Mouse (Mus musculus): Measurements from ENCODE around the gene Prdm16. TPM values are rescaled to one million over a fixed set of nuclear protein-coding genes. Genes with fewer than 3 reads are reported as not detected.

The Prdm16 gene
- total and polyA plus RNA-seq, 3 experiments = not detected

GRCm38 (mm10) chr4:154418993-154419392 lies 217.7 kb downstream of the Prdm16 start:
- Histone ChIP-seq H3K4me1 (ENCODE audit: control insufficient read depth in 1 of 2, insufficient read depth in 2 of 2) (no peaks in the 10 kb centered on the region), H3K27me3 (replicated peaks) (no peaks in the 10 kb centered on the region), H3K27ac (ENCODE audit: insufficient read depth, low read depth) (no peak overlapping the region), H3K79me2 (replicated peaks; ENCODE audit: control insufficient read depth, extremely low read depth, insufficient read depth, poor library complexity, severe bottlenecking) (no peaks in the 10 kb centered on the region), H3K4me2 (ENCODE audit: insufficient read depth, low read depth, poor library complexity, severe bottlenecking) (no peak overlapping the region), H3K9me3 (replicated peaks; ENCODE audit: low read length) (peaks cover 83% of the 10 kb centered on the region), H3K36me3 (replicated peaks in 1 of 2; ENCODE audit: control insufficient read depth in 1 of 2, insufficient read depth in 1 of 2, low read length in 1 of 2) (no peaks in the 10 kb centered on the region), H3K9ac (ENCODE audit: insufficient read depth, low read depth) (no peak overlapping the region), H3K4me3 (replicated peaks in 1 of 3; ENCODE audit: low read depth in 2 of 3, low read length in 2 of 3, poor library complexity in 1 of 3) (no peak overlapping the region)
- DNase-seq (ENCODE audit: extremely low read depth) = no peak
- in situ Hi-C loops (cut with MboI; ENCODE audit: low pct_ligation_motif_present, low pct_unique_long_range_greater_than_20kb, low sequenced_read_pairs) (no loop called here), dilution Hi-C loops (cut with MboI; ENCODE audit: extremely low pct_ligation_motif_present, extremely low pct_unique_long_range_greater_than_20kb, low sequenced_read_pairs) (no loop called here)
- TF ChIP-seq CTCF (conservative IDR thresholded peaks at IDR 0.05 in 1 of 2, IDR thresholded peaks at IDR 0.05 in 1 of 2; ENCODE audit: low read depth in 2 of 2, low read length in 2 of 2) (peak; percentile 9 to 17; a peak in 1 of 4 replicates), GABPA (IDR thresholded peaks at IDR 0.05; ENCODE audit: insufficient replicate concordance, low read depth, low read length) (no peak)

- no peak overlapping the region for H3K4me2 ChIP-seq (ENCODE audit: insufficient read depth, low read depth, poor library complexity, severe bottlenecking)
- TF ChIP-seq UBTF (IDR thresholded peaks at IDR 0.05; ENCODE audit: low read depth, low read length) (no peak), E2F4 (IDR thresholded peaks at IDR 0.05; ENCODE audit: insufficient replicate concordance, low read depth, low read length) (no peak), EP300 (IDR thresholded peaks at IDR 0.05; ENCODE audit: low read length) (no peak), GABPA (IDR thresholded peaks at IDR 0.05; ENCODE audit: insufficient replicate concordance, low read depth, low read length) (no peak), SMC3 (IDR thresholded peaks at IDR 0.05; ENCODE audit: low read depth, low read length) (no peak), MYC (IDR thresholded peaks at IDR 0.05; ENCODE audit: low read depth, low read length) (no peak), MAZ (IDR thresholded peaks at IDR 0.05; ENCODE audit: low read depth, low read length) (no peak), ZC3H11A (IDR thresholded peaks at IDR 0.05; ENCODE audit: low read depth, low read length) (no peak), USF1 (IDR thresholded peaks at IDR 0.05; ENCODE audit: low read depth, low read length) (no peak), ZKSCAN1 (IDR thresholded peaks at IDR 0.05; ENCODE audit: borderline replicate concordance, low read depth, low read length) (no peak), POLR2A (IDR thresholded peaks at IDR 0.05; ENCODE audit: low read depth, low read length) (no peak), POLR2AphosphoS2 (IDR thresholded peaks at IDR 0.05; ENCODE audit: low read depth, low read length) (no peak), NELFE (IDR thresholded peaks at IDR 0.05; ENCODE audit: low read depth, low read length) (no peak), MXI1 (IDR thresholded peaks at IDR 0.05; ENCODE audit: low read depth, low read length) (no peak)
- H3K9me3 ChIP-seq (replicated peaks; ENCODE audit: low read length) = peaks cover 83% of the 10 kb centered on the region
- in situ Hi-C loops (cut with MboI; ENCODE audit: low pct_ligation_motif_present, low pct_unique_long_range_greater_than_20kb, low sequenced_read_pairs) (no loop called here), dilution Hi-C loops (cut with MboI; ENCODE audit: extremely low pct_ligation_motif_present, extremely low pct_unique_long_range_greater_than_20kb, low sequenced_read_pairs) (no loop called here)
- no peak for DNase-seq (ENCODE audit: extremely low read depth)
- no peaks in the 10 kb centered on the region for H3K4me1 ChIP-seq (ENCODE audit: control insufficient read depth in 1 of 2, insufficient read depth in 2 of 2)
- no peak overlapping the region for H3K27ac ChIP-seq (ENCODE audit: insufficient read depth, low read depth)
- H3K79me2 ChIP-seq (replicated peaks; ENCODE audit: control insufficient read depth, extremely low read depth, insufficient read depth, poor library complexity, severe bottlenecking) = no peaks in the 10 kb centered on the region
- no peaks in the 10 kb centered on the region for H3K27me3 ChIP-seq (replicated peaks)
- no peak overlapping the region for H3K9ac ChIP-seq (ENCODE audit: insufficient read depth, low read depth)
- H3K36me3 ChIP-seq (replicated peaks in 1 of 2; ENCODE audit: control insufficient read depth in 1 of 2, insufficient read depth in 1 of 2, low read length in 1 of 2) = no peaks in the 10 kb centered on the region
- no peak overlapping the region for H3K4me3 ChIP-seq (replicated peaks in 1 of 3; ENCODE audit: low read depth in 2 of 3, low read length in 2 of 3, poor library complexity in 1 of 3)
Measured at GRCm38 (mm10) chr4:154418327-154418744, 218.3 kb downstream of the Prdm16 start.

- no peak for TF ChIP-seq GABPA (IDR thresholded peaks at IDR 0.05; ENCODE audit: insufficient replicate concordance, low read depth, low read length)
- TF ChIP-seq TBP (conservative IDR thresholded peaks at IDR 0.05; ENCODE audit: low read depth, low read length) = no peak
- no peak for TF ChIP-seq EP300 (IDR thresholded peaks at IDR 0.05; ENCODE audit: low read length)
- no peak for TF ChIP-seq JUN (IDR thresholded peaks at IDR 0.05; ENCODE audit: insufficient read depth, low read depth, low read length)
- no peak for TF ChIP-seq RCOR1 (conservative IDR thresholded peaks at IDR 0.05; ENCODE audit: low read depth, low read length)
- no peak for TF ChIP-seq USF1 (IDR thresholded peaks at IDR 0.05; ENCODE audit: low read depth, low read length)
- TF ChIP-seq ETS1 (conservative IDR thresholded peaks at IDR 0.05; ENCODE audit: low read depth, low read length) = no peak
- TF ChIP-seq ZNF384 (IDR thresholded peaks at IDR 0.05; ENCODE audit: low read depth, low read length) = no peak
- TF ChIP-seq BHLHE40 (IDR thresholded peaks at IDR 0.05; ENCODE audit: low read depth, low read length) = no peak
- TF ChIP-seq ELF1 (IDR thresholded peaks at IDR 0.05; ENCODE audit: low read depth, low read length) = no peak
- TF ChIP-seq IRF4 (IDR thresholded peaks at IDR 0.05; ENCODE audit: low read depth, low read length) = no peak
- TF ChIP-seq RAD21 (IDR thresholded peaks at IDR 0.05; ENCODE audit: low read depth, low read length) = no peak
- no peak for TF ChIP-seq JUND (conservative IDR thresholded peaks at IDR 0.05; ENCODE audit: low read depth, low read length)
- TF ChIP-seq MAZ (IDR thresholded peaks at IDR 0.05; ENCODE audit: low read depth, low read length) = no peak
- no peak for TF ChIP-seq PAX5 (IDR thresholded peaks at IDR 0.05; ENCODE audit: low read length)
- Histone ChIP-seq H3K4me2 (ENCODE audit: insufficient read depth, low read depth, poor library complexity, severe bottlenecking) (no peak overlapping the region), H3K36me3 (replicated peaks in 1 of 2; ENCODE audit: control insufficient read depth in 1 of 2, insufficient read depth in 1 of 2, low read length in 1 of 2) (no peaks in the 10 kb centered on the region), H3K27me3 (replicated peaks) (no peaks in the 10 kb centered on the region), H3K79me2 (replicated peaks; ENCODE audit: control insufficient read depth, extremely low read depth, insufficient read depth, poor library complexity, severe bottlenecking) (no peaks in the 10 kb centered on the region), H3K9me3 (replicated peaks; ENCODE audit: low read length) (peaks cover 90% of the 10 kb centered on the region), H3K4me3 (replicated peaks in 1 of 3; ENCODE audit: low read depth in 2 of 3, low read length in 2 of 3, poor library complexity in 1 of 3) (no peak overlapping the region), H3K4me1 (ENCODE audit: control insufficient read depth in 1 of 2, insufficient read depth in 2 of 2) (no peaks in the 10 kb centered on the region), H3K27ac (ENCODE audit: insufficient read depth, low read depth) (no peak overlapping the region), H3K9ac (ENCODE audit: insufficient read depth, low read depth) (no peak overlapping the region)
- DNase-seq (ENCODE audit: extremely low read depth) = no peak
- in situ Hi-C loops (cut with MboI; ENCODE audit: low pct_ligation_motif_present, low pct_unique_long_range_greater_than_20kb, low sequenced_read_pairs) = no loop called here
- dilution Hi-C loops (cut with MboI; ENCODE audit: extremely low pct_ligation_motif_present, extremely low pct_unique_long_range_greater_than_20kb, low sequenced_read_pairs) = no loop called here
Measured at GRCm38 (mm10) chr4:154416728-154417127, 219.9 kb downstream of the Prdm16 start.
